Mouse (Mus musculus): ENCODE data around the gene Gse1. TPM values are rescaled to one million over a fixed set of nuclear protein-coding genes. Genes with fewer than 3 reads are reported as not detected.

Gse1 gene
- polyA plus RNA-seq, 1 experiment from 2014 or later: 22.6 TPM

GRCm38 (mm10) chr8:120472230-120472629, 244.0 kb downstream of the Gse1 start:
- H3K4me2 ChIP-seq (ENCODE audit: low read length): peak overlapping the region; percentile 16; the same call in 1 of the 2 replicates
- H3K4me1 ChIP-seq (ENCODE audit: control insufficient read depth, insufficient read depth, low read length): peaks cover 40% of the 10 kb centered on the region
- DNase-seq (ENCODE audit: low spot score): peak; percentile 49
- no peak overlapping the region for H3K4me3 ChIP-seq (ENCODE audit: low read depth, low read length)
- no peaks in the 10 kb centered on the region for H3K27me3 ChIP-seq (replicated peaks; ENCODE audit: control insufficient read depth, insufficient read depth, low read length)
- ATAC-seq: no peak
- H3K9me3 ChIP-seq (replicated peaks; ENCODE audit: control insufficient read depth, low read length): no peaks in the 10 kb centered on the region
- no peak overlapping the region for H3K9ac ChIP-seq (ENCODE audit: low read length)
- 37% methylated on average over 16 of the region's 16 CpGs for WGBS
- peak overlapping the region; percentile 71 for H3K27ac ChIP-seq (ENCODE audit: low read depth, low read length)
- H3K36me3 ChIP-seq (ENCODE audit: control insufficient read depth, insufficient read depth, low read length): no peaks in the 10 kb centered on the region

GRCm38 (mm10) chr8:120473729-120474364, 245.6 kb downstream of the Gse1 start:
- ATAC-seq (no peak), DNase-seq (ENCODE audit: low spot score) (no peak)
- H3K27ac ChIP-seq (ENCODE audit: low read depth, low read length): no peak overlapping the region
- 88% methylated on average over 13 of the region's 13 CpGs for WGBS
- H3K9ac ChIP-seq (ENCODE audit: low read length): no peak overlapping the region
- no peaks in the 10 kb centered on the region for H3K9me3 ChIP-seq (replicated peaks; ENCODE audit: control insufficient read depth, low read length)
- no peaks in the 10 kb centered on the region for H3K36me3 ChIP-seq (ENCODE audit: control insufficient read depth, insufficient read depth, low read length)
- no peak overlapping the region for H3K4me3 ChIP-seq (ENCODE audit: low read depth, low read length)
- no peaks in the 10 kb centered on the region for H3K27me3 ChIP-seq (replicated peaks; ENCODE audit: control insufficient read depth, insufficient read depth, low read length)
- no peak overlapping the region for H3K4me2 ChIP-seq (ENCODE audit: low read length)
- H3K4me1 ChIP-seq (ENCODE audit: control insufficient read depth, insufficient read depth, low read length): peaks cover 39% of the 10 kb centered on the region

- Histone ChIP-seq H3K9me3 (replicated peaks; ENCODE audit: control insufficient read depth, low read length) (no peaks in the 10 kb centered on the region), H3K9ac (ENCODE audit: low read length) (no peak overlapping the region), H3K27me3 (replicated peaks; ENCODE audit: control insufficient read depth, insufficient read depth, low read length) (no peaks in the 10 kb centered on the region), H3K4me3 (ENCODE audit: low read depth, low read length) (no peak overlapping the region), H3K4me1 (ENCODE audit: control insufficient read depth, insufficient read depth, low read length) (peaks cover 39% of the 10 kb centered on the region), H3K36me3 (ENCODE audit: control insufficient read depth, insufficient read depth, low read length) (no peaks in the 10 kb centered on the region), H3K27ac (ENCODE audit: low read depth, low read length) (no peak overlapping the region), H3K4me2 (ENCODE audit: low read length) (no peak overlapping the region)
- ATAC-seq: no peak
- WGBS: 87% methylated on average over 11 of the region's 11 CpGs
- DNase-seq (ENCODE audit: low spot score): no peak
These were observed 246.4 kb downstream of the Gse1 start for GRCm38 (mm10) chr8:120474496-120475235.

GRCm38 (mm10) chr8:120475462-120476201, 247.4 kb downstream of the Gse1 start:
- H3K36me3 ChIP-seq (ENCODE audit: control insufficient read depth, insufficient read depth, low read length): no peaks in the 10 kb centered on the region
- H3K4me2 ChIP-seq (ENCODE audit: low read length): no peak overlapping the region
- peak overlapping the region; percentile 65 for H3K27ac ChIP-seq (ENCODE audit: low read depth, low read length)
- no peak for DNase-seq (ENCODE audit: low spot score)
- H3K4me3 ChIP-seq (ENCODE audit: low read depth, low read length): no peak overlapping the region
- H3K4me1 ChIP-seq (ENCODE audit: control insufficient read depth, insufficient read depth, low read length): peaks cover 39% of the 10 kb centered on the region
- H3K9ac ChIP-seq (ENCODE audit: low read length): no peak overlapping the region
- H3K9me3 ChIP-seq (replicated peaks; ENCODE audit: control insufficient read depth, low read length): no peaks in the 10 kb centered on the region
- ATAC-seq: no peak
- no peaks in the 10 kb centered on the region for H3K27me3 ChIP-seq (replicated peaks; ENCODE audit: control insufficient read depth, insufficient read depth, low read length)
- 86% methylated on average over 10 of the region's 10 CpGs for WGBS

- DNase-seq (ENCODE audit: low spot score): peak; percentile 82
- peak; percentile 70 for ATAC-seq
- H3K9ac ChIP-seq (ENCODE audit: low read length): no peak overlapping the region
- H3K9me3 ChIP-seq (replicated peaks; ENCODE audit: control insufficient read depth, low read length): no peaks in the 10 kb centered on the region
- no peaks in the 10 kb centered on the region for H3K27me3 ChIP-seq (replicated peaks; ENCODE audit: control insufficient read depth, insufficient read depth, low read length)
- H3K36me3 ChIP-seq (ENCODE audit: control insufficient read depth, insufficient read depth, low read length): no peaks in the 10 kb centered on the region
- H3K4me2 ChIP-seq (ENCODE audit: low read length): no peak overlapping the region
- WGBS: 6% methylated on average over 25 of the region's 25 CpGs
- peak overlapping the region; percentile 65 for H3K27ac ChIP-seq (ENCODE audit: low read depth, low read length)
- peaks cover 28% of the 10 kb centered on the region for H3K4me1 ChIP-seq (ENCODE audit: control insufficient read depth, insufficient read depth, low read length)
- no peak overlapping the region for H3K4me3 ChIP-seq (ENCODE audit: low read depth, low read length)
These were observed 248.7 kb downstream of the Gse1 start for GRCm38 (mm10) chr8:120476711-120477575.

GRCm38 (mm10) chr8:120478754-120479153, 250.5 kb downstream of the Gse1 start:
- H3K4me2 ChIP-seq (ENCODE audit: low read length): no peak overlapping the region
- peaks cover 23% of the 10 kb centered on the region for H3K4me1 ChIP-seq (ENCODE audit: control insufficient read depth, insufficient read depth, low read length)

GRCm38 (mm10) chr8:120479691-120480090, 251.4 kb downstream of the Gse1 start:
- H3K36me3 ChIP-seq (ENCODE audit: control insufficient read depth, insufficient read depth, low read length): no peaks in the 10 kb centered on the region
- no peaks in the 10 kb centered on the region for H3K27me3 ChIP-seq (replicated peaks; ENCODE audit: control insufficient read depth, insufficient read depth, low read length)
- peaks cover 29% of the 10 kb centered on the region for H3K4me1 ChIP-seq (ENCODE audit: control insufficient read depth, insufficient read depth, low read length)
- H3K9ac ChIP-seq (ENCODE audit: low read length): no peak overlapping the region
- no peak overlapping the region for H3K27ac ChIP-seq (ENCODE audit: low read depth, low read length)
- no peak for ATAC-seq
- H3K4me2 ChIP-seq (ENCODE audit: low read length): no peak overlapping the region
- no peaks in the 10 kb centered on the region for H3K9me3 ChIP-seq (replicated peaks; ENCODE audit: control insufficient read depth, low read length)
- WGBS: 88% methylated on average over 4 of the region's 4 CpGs
- no peak overlapping the region for H3K4me3 ChIP-seq (ENCODE audit: low read depth, low read length)
- DNase-seq (ENCODE audit: low spot score): no peak

More at GRCm38 (mm10) chr8:120478754-120479153, 250.5 kb downstream of the Gse1 start:
- 90% methylated on average over 11 of the region's 11 CpGs for WGBS
- DNase-seq (ENCODE audit: low spot score): no peak
- no peak overlapping the region for H3K4me3 ChIP-seq (ENCODE audit: low read depth, low read length)
- no peaks in the 10 kb centered on the region for H3K27me3 ChIP-seq (replicated peaks; ENCODE audit: control insufficient read depth, insufficient read depth, low read length)
- no peak for ATAC-seq
- H3K27ac ChIP-seq (ENCODE audit: low read depth, low read length): no peak overlapping the region
- no peaks in the 10 kb centered on the region for H3K9me3 ChIP-seq (replicated peaks; ENCODE audit: control insufficient read depth, low read length)
- no peak overlapping the region for H3K9ac ChIP-seq (ENCODE audit: low read length)
- H3K36me3 ChIP-seq (ENCODE audit: control insufficient read depth, insufficient read depth, low read length): no peaks in the 10 kb centered on the region

GRCm38 (mm10) chr8:120482015-120482689, 253.9 kb downstream of the Gse1 start:
- no peak overlapping the region for H3K4me2 ChIP-seq (ENCODE audit: low read length)
- no peak overlapping the region for H3K9ac ChIP-seq (ENCODE audit: low read length)
- WGBS: 82% methylated on average over 9 of the region's 9 CpGs
- no peak for ATAC-seq
- H3K36me3 ChIP-seq (ENCODE audit: control insufficient read depth, insufficient read depth, low read length): no peaks in the 10 kb centered on the region
- DNase-seq (ENCODE audit: low spot score): no peak
- peaks cover 38% of the 10 kb centered on the region for H3K4me1 ChIP-seq (ENCODE audit: control insufficient read depth, insufficient read depth, low read length)
- no peaks in the 10 kb centered on the region for H3K27me3 ChIP-seq (replicated peaks; ENCODE audit: control insufficient read depth, insufficient read depth, low read length)
- no peak overlapping the region for H3K27ac ChIP-seq (ENCODE audit: low read depth, low read length)
- H3K4me3 ChIP-seq (ENCODE audit: low read depth, low read length): no peak overlapping the region
- no peaks in the 10 kb centered on the region for H3K9me3 ChIP-seq (replicated peaks; ENCODE audit: control insufficient read depth, low read length)
